In genomic region chr2:75768559-75769304, GRCm38 (mm10) we compare ENCODE assay signal across 12 mouse cellular contexts.
A peak's percentile ranks its signal among the peaks of the same experiment; 100 is the strongest.
DNase-seq lines count a peak whose midpoint lies in the region; ATAC-seq and TF ChIP-seq lines count a peak whose summit lies in the region.
"Had no signal": no experiment of that assay in that cellular context is flagged by ENCODE, and none has a peak within 500 bp of the region (broad histone marks: within the 10 kb centered on the region; RNA-seq: fewer than 3 reads in every experiment).

No protein-coding gene starts in this region.

- H3K9me3 ChIP-seq in kidney, embryonic 15.5 days (replicated peaks), result no peaks in the 10 kb centered on the region
- H3K9me3 ChIP-seq in ES-E14 (ENCODE audit: control insufficient read depth, insufficient read depth, low read depth, low read length), result no peaks in the 10 kb centered on the region
- no peaks in the 10 kb centered on the region for H3K9me3 ChIP-seq in forebrain, embryonic 11.5 days (ENCODE audit: control insufficient read depth, low read length)
- no peaks in the 10 kb centered on the region for H3K9me3 ChIP-seq in liver, postnatal 0 days (ENCODE audit: low read length)
- H3K9me3 ChIP-seq: G1E had no signal

- in situ Hi-C loops in ES-E14 (cut with MboI; ENCODE audit: low sequenced_read_pairs in 2 of 2, unreplicated experiment in 2 of 2), result no loop called here

- peaks cover 33% of the 10 kb centered on the region for H3K4me1 ChIP-seq in kidney, embryonic 15.5 days
- H3K4me1 ChIP-seq in ES-E14 (ENCODE audit: control insufficient read depth in 2 of 2, insufficient read depth in 2 of 2, low read length in 2 of 2, poor library complexity in 1 of 2), result peaks cover 15 to 16% of the 10 kb centered on the region in 2 experiments
- H3K4me1 ChIP-seq in forebrain, embryonic 11.5 days (replicated peaks; ENCODE audit: control insufficient read depth, insufficient read depth, low read length), result 0 out of 2 replicates have a peak, but pooled peaks cover 2% of the 10 kb centered on the region
- H3K4me1 ChIP-seq in liver, postnatal 0 days (ENCODE audit: insufficient read depth), result peaks cover 46% of the 10 kb centered on the region

- DNase-seq in kidney, adult 8-10 months, result no peak
- DNase-seq in ES-E14 (ENCODE audit: low read depth, low spot score), result no peak
- DNase-seq in forebrain, embryonic 11.5 days (ENCODE audit: low spot score), result no peak
- no peak for DNase-seq in liver, postnatal 0 days
- DNase-seq in cerebellum, adult 18-20 months, result no peak
- DNase-seq: adrenal gland, postnatal 14 days; cerebellum, adult 8-10 months; right cerebral cortex, adult 18-20 months had no signal

- peak overlapping the region; percentile 84 for H3K27ac ChIP-seq in kidney, embryonic 15.5 days
- peak overlapping the region; percentile 82; the same call in 1 of the 2 replicates for H3K27ac ChIP-seq in ES-E14 (ENCODE audit: insufficient read depth, low read depth, low read length, poor library complexity, severe bottlenecking)
- no peak overlapping the region for H3K27ac ChIP-seq in forebrain, embryonic 11.5 days (ENCODE audit: low read depth, low read length)
- peak overlapping the region; percentile 63 for H3K27ac ChIP-seq in liver, postnatal 0 days (ENCODE audit: low read depth)
- H3K27ac ChIP-seq: hindbrain, embryonic 14.5 days had no signal

- WGBS in kidney, embryonic 15.5 days, result 64% methylated on average over 5 of the region's 5 CpGs
- WGBS in forebrain, embryonic 11.5 days, result 72% methylated on average over 5 of the region's 5 CpGs
- WGBS in liver, postnatal 0 days (ENCODE audit: insufficient replicate concordance), result 69% methylated on average over 5 of the region's 5 CpGs

- no peak overlapping the region for H3K4me3 ChIP-seq in kidney, embryonic 15.5 days (replicated peaks)
- H3K4me3 ChIP-seq in ES-E14 (ENCODE audit: insufficient read depth in 1 of 2, low read depth in 1 of 2, low read length in 2 of 2, poor library complexity in 1 of 2, severe bottlenecking in 1 of 2), result peak overlapping the region in 1 of 2 experiments; percentile 1; a peak in 1 of 4 replicates
- no peak overlapping the region for H3K4me3 ChIP-seq in forebrain, embryonic 11.5 days (ENCODE audit: low read depth, low read length)
- no peak overlapping the region for H3K4me3 ChIP-seq in liver, postnatal 0 days (ENCODE audit: low read depth, low read length)

- ATAC-seq in kidney, embryonic 15.5 days (replicated peaks; ENCODE audit: low FRiP score), result no peak; the same call in 1 of the 2 replicates
- peak; percentile 66; the same call in 1 of the 2 replicates for ATAC-seq in forebrain, embryonic 11.5 days (replicated peaks; ENCODE audit: low FRiP score)
- ATAC-seq in liver, postnatal 0 days, result no peak
- no peak for ATAC-seq in megakaryocyte, adult 5-6 weeks (ENCODE audit: poor library complexity, severe bottlenecking)

- no peaks in the 10 kb centered on the region for H3K36me3 ChIP-seq in kidney, embryonic 15.5 days
- no peaks in the 10 kb centered on the region for H3K36me3 ChIP-seq in ES-E14 (ENCODE audit: control insufficient read depth, insufficient read depth, low read length, poor library complexity, severe bottlenecking)
- H3K36me3 ChIP-seq in forebrain, embryonic 11.5 days (ENCODE audit: control insufficient read depth, insufficient read depth, low read length), result no peaks in the 10 kb centered on the region
- H3K36me3 ChIP-seq in liver, postnatal 0 days (replicated peaks; ENCODE audit: insufficient read depth, low read length), result no peaks in the 10 kb centered on the region
- H3K36me3 ChIP-seq: G1E had no signal

- TF ChIP-seq CTCF in liver, postnatal 0 days (IDR thresholded peaks at IDR 0.05; ENCODE audit: low read depth), result no peak

- H3K9ac ChIP-seq in kidney, embryonic 15.5 days, result no peak overlapping the region
- peak overlapping the region; percentile 22; the same call in 1 of the 2 replicates for H3K9ac ChIP-seq in ES-E14 (ENCODE audit: insufficient read depth, low read depth, low read length, poor library complexity, severe bottlenecking)
- no peak overlapping the region for H3K9ac ChIP-seq in forebrain, embryonic 11.5 days (ENCODE audit: low read length)
- H3K9ac ChIP-seq in liver, postnatal 0 days (replicated peaks), result no peak overlapping the region
- H3K9ac ChIP-seq: hindbrain, embryonic 14.5 days had no signal

- H3K4me2 ChIP-seq in kidney, embryonic 15.5 days, result no peak overlapping the region
- H3K4me2 ChIP-seq in forebrain, embryonic 11.5 days (ENCODE audit: low read depth, low read length, severe bottlenecking), result no peak overlapping the region
- H3K4me2 ChIP-seq in liver, postnatal 0 days (ENCODE audit: low read depth, low read length), result peak overlapping the region; percentile 45
- H3K4me2 ChIP-seq: hindbrain, embryonic 14.5 days had no signal

- no peak for TF ChIP-seq EP300 in liver, postnatal 0 days (IDR thresholded peaks at IDR 0.05; ENCODE audit: low read depth)

- no peaks in the 10 kb centered on the region for H3K27me3 ChIP-seq in kidney, embryonic 15.5 days
- no peaks in the 10 kb centered on the region for H3K27me3 ChIP-seq in forebrain, embryonic 11.5 days (ENCODE audit: control insufficient read depth, insufficient read depth, low read length)
- no peaks in the 10 kb centered on the region for H3K27me3 ChIP-seq in liver, postnatal 0 days (ENCODE audit: insufficient read depth, low read length)

TF ChIP-seq in ES-E14, 5 proteins besides CTCF, POLR2A, EP300 and RAD21:
- TF ChIP-seq ZC3H11A (IDR thresholded peaks at IDR 0.05; ENCODE audit: borderline replicate concordance, low read depth, low read length) (no peak), ZNF384 (IDR thresholded peaks at IDR 0.05; ENCODE audit: low read depth, low read length) (no peak), CHD2 (IDR thresholded peaks at IDR 0.05; ENCODE audit: low read depth, low read length) (no peak), HCFC1 (IDR thresholded peaks at IDR 0.05; ENCODE audit: borderline replicate concordance, insufficient read depth, low read length) (no peak)
